Mouse (Mus musculus) CH12.LX (cell line): Measurements from ENCODE around the gene Tns3. TPM values are rescaled to one million over a fixed set of nuclear protein-coding genes. Genes with fewer than 3 reads are reported as not detected.
A peak's percentile ranks its signal among the peaks of the same experiment; 100 is the strongest.

ENCODE experiments used
- DNase-seq: peaks from one replicate; pipeline ENCODE4 v3.0.0-alpha.2; 2013; ENCODE audit errors: extremely low read depth
- H3K27ac ChIP-seq: 2 replicates; pipeline ENCODE4 v1.5.1; 2012; ENCODE audit warnings: low read depth, mild to moderate bottlenecking, control low read depth, moderate library complexity; ENCODE audit not compliant: insufficient read depth
- H3K27me3 ChIP-seq: replicated peaks from 2 replicates; pipeline ENCODE3; 2012; ENCODE audit warnings: inconsistent platforms
- H3K36me3 ChIP-seq, 2 experiments: replicated peaks in 1 of 2; 2 replicates each; pipeline versions ENCODE3 to v1.6.1; 2012; ENCODE audit warnings: inconsistent platforms in 1 of 2, low read length in 1 of 2, mild to moderate bottlenecking in 1 of 2, mixed read lengths in 1 of 2, moderate library complexity in 1 of 2; ENCODE audit not compliant: control insufficient read depth in 1 of 2, insufficient read depth in 1 of 2
- H3K4me1 ChIP-seq, 2 experiments: 2 replicates each; pipeline ENCODE4 v1.6.1; 2012; ENCODE audit warnings: inconsistent platforms in 1 of 2, moderate library complexity in 1 of 2; ENCODE audit not compliant: insufficient read depth in 2 of 2, control insufficient read depth in 1 of 2
- H3K4me2 ChIP-seq: 2 replicates; pipeline ENCODE4 v1.6.1; 2012; ENCODE audit warnings: low read depth, mild to moderate bottlenecking, control low read depth; ENCODE audit not compliant: poor library complexity, insufficient read depth, severe bottlenecking
- H3K4me3 ChIP-seq, 3 experiments: fragments of 150-350 bp in 1 of 3; sonication (generic) in 1 of 3; replicated peaks in 1 of 3; 2 replicates each; pipeline versions ENCODE3 to v1.5.1; 2011 to 2012; ENCODE audit warnings: low read depth in 2 of 3, low read length in 2 of 3, mild to moderate bottlenecking in 2 of 3, moderate library complexity in 2 of 3, control low read depth in 1 of 3, improper control_type of control experiment in 1 of 3, inconsistent platforms in 1 of 3, mixed read lengths in 1 of 3; ENCODE audit not compliant: poor library complexity in 1 of 3
- H3K79me2 ChIP-seq: replicated peaks from 2 replicates; pipeline ENCODE4 v1.6.1; 2012; ENCODE audit warnings: mild to moderate bottlenecking, moderate library complexity; ENCODE audit not compliant: control insufficient read depth, poor library complexity, insufficient read depth, severe bottlenecking; ENCODE audit errors: extremely low read depth
- H3K9ac ChIP-seq: 2 replicates; pipeline ENCODE4 v1.6.1; 2012; ENCODE audit warnings: low read depth, mild to moderate bottlenecking, control low read depth, moderate library complexity; ENCODE audit not compliant: insufficient read depth
- H3K9me3 ChIP-seq: replicated peaks from 2 replicates; pipeline ENCODE3; 2012; ENCODE audit warnings: low read length, inconsistent platforms, mixed read lengths
- BHLHE40 ChIP-seq: IDR thresholded peaks from 2 replicates; pipeline ENCODE4 v1.6.1; 2011; ENCODE audit warnings: mild to moderate bottlenecking, low read depth, low read length, improper control_type of control experiment
- CHD1 ChIP-seq: IDR thresholded peaks from 2 replicates; pipeline ENCODE4 v1.6.1; 2012; ENCODE audit warnings: low read depth, low read length, improper control_type of control experiment, inconsistent platforms
- CHD2 ChIP-seq: IDR thresholded peaks from 2 replicates; pipeline ENCODE4 v1.6.1; 2011; ENCODE audit warnings: low read length, improper control_type of control experiment
- E2F4 ChIP-seq: IDR thresholded peaks from 2 replicates; pipeline ENCODE4 v1.6.1; 2011; ENCODE audit warnings: low read depth, low read length, improper control_type of control experiment; ENCODE audit not compliant: insufficient replicate concordance
- ELF1 ChIP-seq: IDR thresholded peaks from 2 replicates; pipeline ENCODE4 v1.6.1; 2014; ENCODE audit warnings: low read depth, mild to moderate bottlenecking, inconsistent platforms, low read length, improper control_type of control experiment
- ETS1 ChIP-seq: conservative IDR thresholded peaks from 2 replicates; pipeline ENCODE4 v1.6.1; 2012; ENCODE audit warnings: low read depth, mild to moderate bottlenecking, inconsistent platforms, low read length, improper control_type of control experiment, moderate library complexity
- HCFC1 ChIP-seq: IDR thresholded peaks from 2 replicates; pipeline ENCODE4 v1.6.1; 2012; ENCODE audit warnings: low read depth, mild to moderate bottlenecking, inconsistent platforms, low read length, improper control_type of control experiment
- IRF4 ChIP-seq: IDR thresholded peaks from 2 replicates; pipeline ENCODE4 v1.6.1; 2014; ENCODE audit warnings: low read depth, mild to moderate bottlenecking, inconsistent platforms, low read length, improper control_type of control experiment
- JUN ChIP-seq: IDR thresholded peaks from 2 replicates; pipeline ENCODE4 v1.6.1; 2011; ENCODE audit warnings: low read depth, mild to moderate bottlenecking, low read length, improper control_type of control experiment, moderate library complexity; ENCODE audit not compliant: insufficient read depth
- JUND ChIP-seq: conservative IDR thresholded peaks from 2 replicates; pipeline ENCODE4 v1.6.1; 2011; ENCODE audit warnings: low read depth, low read length, improper control_type of control experiment
- MAFK ChIP-seq: IDR thresholded peaks from 2 replicates; pipeline ENCODE4 v1.6.1; 2011; ENCODE audit warnings: low read length, improper control_type of control experiment; ENCODE audit not compliant: insufficient replicate concordance
- MAX ChIP-seq: IDR thresholded peaks from 2 replicates; pipeline ENCODE4 v1.6.1; 2011; ENCODE audit warnings: low read length, improper control_type of control experiment
- MAZ ChIP-seq: IDR thresholded peaks from 2 replicates; pipeline ENCODE4 v1.6.1; 2012; ENCODE audit warnings: low read depth, mild to moderate bottlenecking, inconsistent platforms, low read length, improper control_type of control experiment, moderate library complexity
- MEF2A ChIP-seq: IDR thresholded peaks from 2 replicates; pipeline ENCODE4 v1.6.1; 2014; ENCODE audit warnings: low read depth, mild to moderate bottlenecking, inconsistent platforms, low read length, improper control_type of control experiment, borderline replicate concordance
- MYC ChIP-seq: IDR thresholded peaks from 2 replicates; pipeline ENCODE4 v1.6.1; 2011; ENCODE audit warnings: low read depth, mild to moderate bottlenecking, improper control_type of control experiment, low read length
- NELFE ChIP-seq: IDR thresholded peaks from 2 replicates; pipeline ENCODE4 v1.6.1; 2011; ENCODE audit warnings: low read depth, low read length, improper control_type of control experiment
- NRF1 ChIP-seq: IDR thresholded peaks from 2 replicates; pipeline ENCODE4 v1.6.1; 2014; ENCODE audit warnings: low read depth, mild to moderate bottlenecking, inconsistent platforms, low read length, improper control_type of control experiment, moderate library complexity
- PAX5 ChIP-seq: IDR thresholded peaks from 2 replicates; pipeline ENCODE4 v1.6.1; 2012; ENCODE audit warnings: low read length, inconsistent platforms, mixed read lengths
- RAD21 ChIP-seq: IDR thresholded peaks from 2 replicates; pipeline ENCODE4 v1.6.1; 2011; ENCODE audit warnings: low read depth, mild to moderate bottlenecking, low read length, improper control_type of control experiment, moderate library complexity
- RCOR1 ChIP-seq: conservative IDR thresholded peaks from 2 replicates; pipeline ENCODE4 v1.6.1; 2012; ENCODE audit warnings: low read depth, mild to moderate bottlenecking, inconsistent platforms, low read length, improper control_type of control experiment
- SIN3A ChIP-seq: IDR thresholded peaks from 2 replicates; pipeline ENCODE4 v1.6.1; 2012; ENCODE audit warnings: low read length, improper control_type of control experiment, inconsistent platforms
- SMC3 ChIP-seq: IDR thresholded peaks from 2 replicates; pipeline ENCODE4 v1.6.1; 2011; ENCODE audit warnings: low read depth, low read length, improper control_type of control experiment
- TBP ChIP-seq: conservative IDR thresholded peaks from 2 replicates; pipeline ENCODE4 v1.6.1; 2011; ENCODE audit warnings: low read depth, low read length, improper control_type of control experiment
- TCF12 ChIP-seq: IDR thresholded peaks from 2 replicates; pipeline ENCODE4 v1.6.1; 2014; ENCODE audit warnings: low read depth, mild to moderate bottlenecking, inconsistent platforms, low read length, improper control_type of control experiment
- USF1 ChIP-seq: IDR thresholded peaks from 2 replicates; pipeline ENCODE4 v1.6.1; 2014; ENCODE audit warnings: low read depth, mild to moderate bottlenecking, inconsistent platforms, low read length, improper control_type of control experiment
- USF2 ChIP-seq: conservative IDR thresholded peaks from 2 replicates; pipeline ENCODE4 v1.6.1; 2011; ENCODE audit warnings: low read depth, low read length, improper control_type of control experiment
- ZC3H11A ChIP-seq: IDR thresholded peaks from 2 replicates; pipeline ENCODE4 v1.6.1; 2012; ENCODE audit warnings: low read depth, mild to moderate bottlenecking, inconsistent platforms, low read length, improper control_type of control experiment
- ZKSCAN1 ChIP-seq: IDR thresholded peaks from 2 replicates; pipeline ENCODE4 v1.6.1; 2012; ENCODE audit warnings: low read depth, inconsistent platforms, low read length, improper control_type of control experiment, borderline replicate concordance
- ZMIZ1 ChIP-seq: IDR thresholded peaks from 2 replicates; pipeline ENCODE4 v1.6.1; 2012; ENCODE audit warnings: low read depth, mild to moderate bottlenecking, inconsistent platforms, low read length, improper control_type of control experiment
- dilution Hi-C: fragments of 300-500 bp; cut with MboI; formaldehyde crosslinking; loops from 2 replicates; pipeline ENCODE4 v1.14.3; 2020; ENCODE audit warnings: low sequenced_read_pairs; ENCODE audit not compliant: extremely low pct_unique_long_range_greater_than_20kb, extremely low pct_ligation_motif_present
- in situ Hi-C: fragments of 300-500 bp; cut with MboI; formaldehyde crosslinking; loops from 3 replicates; pipeline ENCODE4 v1.14.3; 2019; ENCODE audit warnings: low sequenced_read_pairs, low pct_ligation_motif_present, low pct_unique_long_range_greater_than_20kb, mixed read lengths
- polyA plus RNA-seq: library from polyadenylated mRNA; unstranded; fragments of >175 nt; gene quantifications from 2 replicates; pipeline ENCODE4 v1.2.1, GENCODE M21; 2012; ENCODE audit warnings: low read depth; ENCODE audit not compliant: insufficient read length
- total RNA-seq, 2 experiments: library from RNA; depleted of rRNA; stranded (reverse); fragments of 300-350 nt in 1 of 2; fragments of >200 nt in 1 of 2; gene quantifications; 2 replicates each; pipeline ENCODE4 v1.2.3; 2012 to 2014

The Tns3 gene
- total and polyA plus RNA-seq, 3 experiments, result 0.03 to 1.3 (median 0.33) TPM

GRCm38 (mm10) chr11:8684262-8684661 lies 19.9 kb upstream of the Tns3 start (continued):
- TF ChIP-seq ETS1 (peak; percentile 81), SMC3 (no peak), RAD21 (no peak; the same call in 1 of the 2 replicates), TCF12 (peak; percentile 100), MAZ (no peak), PAX5 (no peak), ZMIZ1 (no peak), HCFC1 (no peak), MEF2A (no peak), ELF1 (no peak), MAFK (0 out of 2 replicates have a peak, but pooled peaks have one; percentile 58), USF2 (no peak), CHD1 (no peak), CHD2 (no peak)

GRCm38 (mm10) chr11:8681356-8681755 lies 17.0 kb upstream of the Tns3 start:
- H3K27ac ChIP-seq, result no peak overlapping the region
- no peak overlapping the region for H3K9ac ChIP-seq
- H3K79me2 ChIP-seq, result no peaks in the 10 kb centered on the region
- H3K36me3 ChIP-seq, result no peaks in the 10 kb centered on the region
- no peak for DNase-seq
- H3K9me3 ChIP-seq, result peaks cover 15% of the 10 kb centered on the region
- no peak overlapping the region for H3K4me2 ChIP-seq
- dilution Hi-C loops (no loop called here), in situ Hi-C loops (no loop called here)
- TF ChIP-seq IRF4 (no peak), JUN (no peak), PAX5 (no peak), CHD2 (no peak), ZC3H11A (no peak), CHD1 (no peak), USF1 (no peak), MAZ (no peak), RCOR1 (no peak), JUND (no peak), ZKSCAN1 (no peak), NRF1 (no peak), MYC (no peak), SIN3A (no peak), E2F4 (no peak), TBP (no peak), MAX (no peak), RAD21 (no peak), BHLHE40 (no peak), NELFE (no peak)
- H3K27me3 ChIP-seq, result peaks cover 70% of the 10 kb centered on the region
- H3K4me1 ChIP-seq, result peaks cover 20 to 24% of the 10 kb centered on the region in 2 experiments
- no peak overlapping the region for H3K4me3 ChIP-seq
